Mouse (Mus musculus): ENCODE measurements around the gene Nck2. TPM values are rescaled to one million over a fixed set of nuclear protein-coding genes. Genes with fewer than 3 reads are reported as not detected.

Nck2 gene
- 21.5 and 25.2 TPM in 2 replicates for polyA plus RNA-seq (2015; fragmentation: Nextera tagmentation; extraction: Ambion mirVana)

DNA sequence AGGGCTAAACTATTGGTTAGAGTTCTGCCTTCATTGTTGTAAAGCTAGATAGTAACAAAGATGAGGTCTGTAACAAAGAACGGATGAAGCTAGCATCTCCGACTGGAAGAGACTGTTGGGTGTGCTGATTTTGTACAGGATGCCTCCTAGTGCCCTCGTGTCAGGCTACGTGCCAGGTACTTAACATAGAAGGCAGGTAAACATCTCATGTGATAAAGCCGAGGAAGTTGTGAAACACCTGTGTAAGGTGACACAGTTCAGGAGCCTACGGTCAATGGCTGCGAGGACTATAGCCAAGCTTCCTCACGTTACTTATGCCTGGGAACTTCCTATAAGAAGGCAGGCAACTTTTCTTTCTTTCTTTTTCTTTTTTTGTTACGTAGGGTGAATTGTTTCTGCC lies at the start of gene Nck2:
TSS of gene Nck2 (plus strand) at position 49 of the 400 bp plus-strand sequence.
- Histone ChIP-seq H3K9ac (ENCODE audit: low read depth, low read length) (peak within 1 kb of the TSS; percentile 95), H3K4me1 (ENCODE audit: control insufficient read depth, insufficient read depth, low read length) (peaks cover 17% of the 10 kb centered on the region), H3K36me3 (ENCODE audit: control insufficient read depth, insufficient read depth, low read length) (no peaks in the 10 kb centered on the region), H3K27ac (ENCODE audit: low read length) (peak within 1 kb of the TSS; percentile 95), H3K27me3 (replicated peaks; ENCODE audit: control insufficient read depth, insufficient read depth, low read length) (no peaks in the 10 kb centered on the region), H3K9me3 (ENCODE audit: control insufficient read depth, low read length) (no peaks in the 10 kb centered on the region), H3K4me2 (ENCODE audit: low read depth, low read length) (peak within 1 kb of the TSS; percentile 89), H3K4me3 (ENCODE audit: low read length) (peak within 1 kb of the TSS; percentile 92)
- 18% methylated on average over 9 of the region's 9 CpGs for WGBS
- ATAC-seq: peak; percentile 59

DNA sequence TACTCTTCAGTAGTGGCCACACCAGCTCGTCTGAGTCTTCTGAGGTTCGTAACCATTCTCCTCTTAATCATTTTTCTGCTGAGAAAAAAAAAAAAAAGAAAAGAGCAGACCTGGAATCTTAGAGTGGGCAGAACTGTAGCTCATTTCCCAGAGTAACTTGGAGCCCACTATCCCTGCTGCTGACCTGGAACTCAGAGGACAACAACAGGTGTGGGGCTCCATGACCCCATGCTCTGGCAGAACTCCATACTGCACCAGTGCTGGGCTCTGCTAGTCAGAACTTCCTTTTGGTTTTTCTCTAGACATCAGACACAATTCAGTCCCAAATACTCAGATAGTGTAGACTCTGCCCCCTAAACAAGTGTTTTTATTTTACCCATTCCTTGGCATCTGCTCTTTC lies 49.3 kb upstream of the Nck2 start:
- H3K27ac ChIP-seq (ENCODE audit: low read length): no peak overlapping the region
- no peak overlapping the region for H3K4me2 ChIP-seq (ENCODE audit: low read depth, low read length)
- H3K9me3 ChIP-seq (ENCODE audit: control insufficient read depth, low read length): no peaks in the 10 kb centered on the region
- H3K4me1 ChIP-seq (ENCODE audit: control insufficient read depth, insufficient read depth, low read length): no peaks in the 10 kb centered on the region
- ATAC-seq: no peak
- H3K27me3 ChIP-seq (replicated peaks; ENCODE audit: control insufficient read depth, insufficient read depth, low read length): no peaks in the 10 kb centered on the region
- no peaks in the 10 kb centered on the region for H3K36me3 ChIP-seq (ENCODE audit: control insufficient read depth, insufficient read depth, low read length)
- H3K9ac ChIP-seq (ENCODE audit: low read depth, low read length): no peak overlapping the region
- 81% methylated on average over 2 of the region's 2 CpGs for WGBS
- H3K4me3 ChIP-seq (ENCODE audit: low read length): no peak overlapping the region

DNA sequence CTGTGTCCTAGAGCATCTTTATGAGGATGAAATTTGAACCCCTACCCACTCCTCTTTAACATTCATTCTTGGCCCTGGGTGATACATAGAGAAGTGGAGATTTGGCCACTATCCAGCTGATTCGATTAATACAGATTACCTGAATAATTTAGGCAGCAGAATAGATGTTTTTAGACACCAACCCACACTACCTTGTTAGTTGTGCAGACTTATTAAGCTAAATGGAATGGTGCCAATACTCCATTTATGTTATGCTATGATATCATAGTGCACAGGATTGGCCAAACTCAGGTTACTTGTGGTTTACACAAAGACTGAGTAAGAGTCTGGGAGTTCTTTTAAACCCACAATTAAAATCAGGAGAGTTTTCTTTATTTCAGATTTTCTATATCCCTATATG lies 48.6 kb upstream of the Nck2 start:
- Histone ChIP-seq H3K4me1 (ENCODE audit: control insufficient read depth, insufficient read depth, low read length) (no peaks in the 10 kb centered on the region), H3K9ac (ENCODE audit: low read depth, low read length) (no peak overlapping the region), H3K4me3 (ENCODE audit: low read length) (no peak overlapping the region), H3K36me3 (ENCODE audit: control insufficient read depth, insufficient read depth, low read length) (no peaks in the 10 kb centered on the region), H3K9me3 (ENCODE audit: control insufficient read depth, low read length) (no peaks in the 10 kb centered on the region), H3K27ac (ENCODE audit: low read length) (no peak overlapping the region), H3K4me2 (ENCODE audit: low read depth, low read length) (no peak overlapping the region), H3K27me3 (replicated peaks; ENCODE audit: control insufficient read depth, insufficient read depth, low read length) (no peaks in the 10 kb centered on the region)
- 84% methylated on average over 1 of the region's 1 CpGs for WGBS
- no peak for ATAC-seq

DNA sequence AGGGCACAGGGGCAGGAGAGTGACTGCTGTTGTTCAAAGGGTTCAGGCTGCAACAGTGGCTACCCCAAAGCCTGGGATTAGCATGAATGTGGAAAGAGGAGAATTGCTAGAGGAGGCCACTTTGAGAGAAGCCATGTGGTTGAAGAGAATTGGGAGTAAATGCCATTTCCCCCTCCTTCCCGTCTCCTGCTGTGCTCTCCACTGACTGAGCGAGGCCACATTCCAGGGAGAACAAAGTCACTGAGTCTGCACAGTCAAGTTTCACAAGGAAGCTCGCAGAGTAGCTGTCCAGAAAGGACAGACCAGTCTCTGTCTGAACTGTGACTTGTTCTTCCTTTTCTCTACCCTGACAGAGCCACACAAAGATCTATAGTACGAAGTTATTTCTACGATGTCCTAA lies 47.9 kb upstream of the Nck2 start:
- Histone ChIP-seq H3K9me3 (ENCODE audit: control insufficient read depth, low read length) (no peaks in the 10 kb centered on the region), H3K27me3 (replicated peaks; ENCODE audit: control insufficient read depth, insufficient read depth, low read length) (no peaks in the 10 kb centered on the region), H3K36me3 (ENCODE audit: control insufficient read depth, insufficient read depth, low read length) (no peaks in the 10 kb centered on the region), H3K4me3 (ENCODE audit: low read length) (no peak overlapping the region), H3K9ac (ENCODE audit: low read depth, low read length) (no peak overlapping the region), H3K4me1 (ENCODE audit: control insufficient read depth, insufficient read depth, low read length) (no peaks in the 10 kb centered on the region), H3K4me2 (ENCODE audit: low read depth, low read length) (no peak overlapping the region), H3K27ac (ENCODE audit: low read length) (no peak overlapping the region)
- ATAC-seq: no peak
- 56% methylated on average over 5 of the region's 5 CpGs for WGBS

DNA sequence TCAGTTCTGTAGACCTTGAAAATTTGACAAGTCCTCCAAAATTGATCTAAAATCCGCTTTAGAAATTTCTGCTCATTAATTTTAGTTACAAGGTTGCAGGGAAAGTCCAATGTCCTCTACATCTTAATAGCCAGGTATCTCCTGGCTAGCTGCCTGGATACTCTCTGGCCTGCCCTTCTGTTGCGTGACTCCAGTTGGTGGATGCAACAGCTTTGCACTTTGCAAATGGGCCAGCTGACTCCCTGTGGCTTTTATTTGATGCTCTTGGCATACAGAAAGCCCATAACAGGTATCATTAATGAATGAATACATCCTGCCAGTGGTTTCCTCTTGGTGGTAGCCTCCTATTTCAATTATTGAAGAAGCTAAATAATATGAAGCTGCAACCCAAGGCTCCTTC lies 47.3 kb upstream of the Nck2 start:
- WGBS: 91% methylated on average over 2 of the region's 2 CpGs
- no peaks in the 10 kb centered on the region for H3K27me3 ChIP-seq (replicated peaks; ENCODE audit: control insufficient read depth, insufficient read depth, low read length)
- no peaks in the 10 kb centered on the region for H3K4me1 ChIP-seq (ENCODE audit: control insufficient read depth, insufficient read depth, low read length)
- H3K4me2 ChIP-seq (ENCODE audit: low read depth, low read length): no peak overlapping the region
- H3K27ac ChIP-seq (ENCODE audit: low read length): no peak overlapping the region
- no peak for ATAC-seq
- H3K9me3 ChIP-seq (ENCODE audit: control insufficient read depth, low read length): no peaks in the 10 kb centered on the region
- H3K4me3 ChIP-seq (ENCODE audit: low read length): no peak overlapping the region
- H3K36me3 ChIP-seq (ENCODE audit: control insufficient read depth, insufficient read depth, low read length): no peaks in the 10 kb centered on the region
- no peak overlapping the region for H3K9ac ChIP-seq (ENCODE audit: low read depth, low read length)

DNA sequence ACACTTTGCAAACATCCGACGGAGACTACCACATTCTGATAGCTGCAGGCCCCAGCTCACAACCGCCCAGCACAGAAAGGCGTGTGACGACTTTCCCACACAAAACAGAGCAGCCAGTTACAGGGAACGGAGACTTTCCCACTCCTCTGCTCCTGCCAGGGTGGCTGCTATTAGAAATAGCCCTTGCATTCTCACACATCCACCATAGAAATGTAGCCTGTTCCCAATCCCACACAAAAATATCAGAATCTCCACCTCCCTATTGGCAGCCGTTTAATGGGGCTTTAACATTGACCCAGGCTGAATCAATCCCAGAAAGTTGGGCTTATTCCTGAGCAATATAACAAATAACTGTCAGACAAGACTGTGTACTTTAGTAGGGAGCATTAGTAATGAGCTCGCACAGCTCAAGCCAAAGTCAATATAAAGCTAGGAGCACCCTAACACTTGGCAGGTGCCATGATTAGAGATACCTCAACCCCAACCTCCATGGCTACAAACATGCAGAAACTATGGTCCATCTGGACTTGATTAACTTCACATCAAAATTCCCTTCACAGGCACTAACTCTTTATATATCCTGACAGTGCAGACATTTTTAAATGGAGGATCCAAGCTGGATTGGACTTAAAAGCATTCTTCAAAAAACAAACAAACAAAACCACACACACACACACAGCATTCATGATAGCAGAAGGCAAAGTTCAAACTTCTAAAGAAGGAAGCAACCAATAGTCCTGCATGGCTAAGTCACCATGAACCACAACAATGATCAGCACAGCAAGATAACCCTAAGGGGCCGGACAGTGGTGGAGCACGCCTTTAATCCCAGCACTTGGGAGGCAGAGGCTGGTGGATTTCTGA lies 45.4 kb upstream of the Nck2 start:
- Histone ChIP-seq H3K27ac (ENCODE audit: low read length) (no peak overlapping the region), H3K9me3 (ENCODE audit: control insufficient read depth, low read length) (no peaks in the 10 kb centered on the region), H3K4me2 (ENCODE audit: low read depth, low read length) (no peak overlapping the region), H3K4me1 (ENCODE audit: control insufficient read depth, insufficient read depth, low read length) (no peaks in the 10 kb centered on the region), H3K36me3 (ENCODE audit: control insufficient read depth, insufficient read depth, low read length) (no peaks in the 10 kb centered on the region), H3K27me3 (replicated peaks; ENCODE audit: control insufficient read depth, insufficient read depth, low read length) (no peaks in the 10 kb centered on the region), H3K9ac (ENCODE audit: low read depth, low read length) (no peak overlapping the region), H3K4me3 (ENCODE audit: low read length) (no peak overlapping the region)
- WGBS: 83% methylated on average over 10 of the region's 10 CpGs
- no peak for ATAC-seq

DNA sequence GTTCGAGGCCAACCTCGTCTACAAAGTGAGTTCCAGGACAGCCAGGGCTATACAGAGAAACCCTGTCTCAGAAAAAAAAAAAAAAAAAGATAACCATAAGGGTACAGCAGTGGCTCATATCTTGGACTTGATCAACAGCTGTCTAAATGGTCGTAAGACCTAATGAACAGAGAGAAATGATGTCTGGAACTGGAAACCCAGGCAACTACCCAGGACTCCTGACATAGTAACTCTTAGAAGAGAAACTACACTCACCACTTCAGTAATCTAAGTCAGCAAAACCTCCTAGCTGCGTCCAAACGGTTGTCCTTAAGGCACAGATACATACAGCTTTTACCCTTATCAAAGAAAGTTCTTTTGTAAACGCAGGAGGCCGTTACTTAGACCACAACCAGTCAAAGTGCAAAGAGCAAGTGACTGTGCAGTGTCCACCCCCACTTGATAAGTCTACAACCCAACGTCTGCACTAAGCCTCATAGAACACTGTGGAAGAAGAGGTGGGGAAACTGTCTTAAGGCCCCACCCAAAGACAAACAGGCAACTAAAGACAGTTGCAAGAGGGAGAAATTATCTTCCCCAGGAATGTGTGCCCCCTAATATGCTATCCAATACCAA lies 44.7 kb upstream of the Nck2 start:
- Histone ChIP-seq H3K27me3 (replicated peaks; ENCODE audit: control insufficient read depth, insufficient read depth, low read length) (no peaks in the 10 kb centered on the region), H3K9ac (ENCODE audit: low read depth, low read length) (no peak overlapping the region), H3K4me3 (ENCODE audit: low read length) (no peak overlapping the region), H3K36me3 (ENCODE audit: control insufficient read depth, insufficient read depth, low read length) (no peaks in the 10 kb centered on the region), H3K4me2 (ENCODE audit: low read depth, low read length) (no peak overlapping the region), H3K4me1 (ENCODE audit: control insufficient read depth, insufficient read depth, low read length) (peaks cover under 1% of the 10 kb centered on the region; the same call in 1 of the 2 replicates), H3K9me3 (ENCODE audit: control insufficient read depth, low read length) (no peaks in the 10 kb centered on the region), H3K27ac (ENCODE audit: low read length) (no peak overlapping the region)
- 59% methylated on average over 8 of the region's 8 CpGs for WGBS
- peak; percentile 58; the same call in 1 of the 2 replicates for ATAC-seq

DNA sequence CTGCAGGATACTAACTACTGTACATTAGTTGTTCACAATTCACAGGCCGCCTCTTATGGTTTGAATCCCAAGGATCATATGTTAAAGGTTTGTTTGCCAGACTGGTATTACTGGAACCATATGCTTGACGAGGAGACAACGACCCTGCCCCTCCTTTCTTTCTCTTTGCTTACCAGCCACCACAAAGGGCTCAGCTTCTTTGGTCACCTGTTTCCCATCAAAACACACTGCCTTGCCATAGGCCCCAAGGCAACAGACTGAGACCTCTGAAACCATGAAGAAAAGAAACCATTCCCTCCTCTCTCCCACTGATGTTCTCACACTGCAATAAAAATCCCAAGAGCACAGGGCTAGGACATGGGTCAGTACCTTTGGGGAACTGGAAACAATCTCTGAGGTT lies 43.7 kb upstream of the Nck2 start:
- no peak for ATAC-seq
- 66% methylated on average over 3 of the region's 3 CpGs for WGBS
- Histone ChIP-seq H3K27me3 (replicated peaks; ENCODE audit: control insufficient read depth, insufficient read depth, low read length) (no peaks in the 10 kb centered on the region), H3K4me1 (ENCODE audit: control insufficient read depth, insufficient read depth, low read length) (peaks cover 4% of the 10 kb centered on the region; the same call in 1 of the 2 replicates), H3K9me3 (ENCODE audit: control insufficient read depth, low read length) (no peaks in the 10 kb centered on the region), H3K4me2 (ENCODE audit: low read depth, low read length) (no peak overlapping the region), H3K4me3 (ENCODE audit: low read length) (no peak overlapping the region), H3K36me3 (ENCODE audit: control insufficient read depth, insufficient read depth, low read length) (no peaks in the 10 kb centered on the region), H3K9ac (ENCODE audit: low read depth, low read length) (no peak overlapping the region), H3K27ac (ENCODE audit: low read length) (no peak overlapping the region)

DNA sequence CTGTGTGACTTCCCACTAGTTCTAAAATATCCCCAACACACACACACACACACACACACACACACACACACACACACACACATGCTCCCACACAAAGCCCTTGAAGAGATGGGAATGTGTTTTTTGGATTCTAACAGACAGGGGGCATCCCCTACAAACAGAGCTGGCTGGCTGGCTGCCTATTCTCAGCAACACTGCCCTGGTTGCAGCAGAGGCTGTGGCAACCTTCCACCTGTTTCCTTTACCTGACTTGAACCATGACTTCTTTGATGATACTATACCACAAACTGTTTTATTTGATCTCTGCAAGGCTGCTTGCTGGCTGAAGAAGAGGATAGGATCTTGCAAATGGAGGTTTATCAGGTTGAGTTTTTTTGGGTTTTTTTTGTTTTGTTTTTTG lies 41.0 kb upstream of the Nck2 start:
- H3K9me3 ChIP-seq (ENCODE audit: control insufficient read depth, low read length): no peaks in the 10 kb centered on the region
- H3K9ac ChIP-seq (ENCODE audit: low read depth, low read length): no peak overlapping the region
- H3K27me3 ChIP-seq (replicated peaks; ENCODE audit: control insufficient read depth, insufficient read depth, low read length): no peaks in the 10 kb centered on the region
- no peak overlapping the region for H3K4me2 ChIP-seq (ENCODE audit: low read depth, low read length)
- no peak overlapping the region for H3K27ac ChIP-seq (ENCODE audit: low read length)
- no peaks in the 10 kb centered on the region for H3K36me3 ChIP-seq (ENCODE audit: control insufficient read depth, insufficient read depth, low read length)
- H3K4me1 ChIP-seq (ENCODE audit: control insufficient read depth, insufficient read depth, low read length): peaks cover 4% of the 10 kb centered on the region; the same call in 1 of the 2 replicates
- no peak overlapping the region for H3K4me3 ChIP-seq (ENCODE audit: low read length)
- no peak for ATAC-seq
